Mouse (Mus musculus) lung, postnatal 0 days (tissue): ENCODE results near the gene Npas2.

Experiments used
- CTCF ChIP-seq: IDR thresholded peaks from 2 replicates; pipeline ENCODE4 v1.5.1; 2016; ENCODE audit warnings: antibody characterized with exemption, mild to moderate bottlenecking
- EP300 ChIP-seq: IDR thresholded peaks from 2 replicates; pipeline ENCODE4 v1.6.1; 2016; ENCODE audit warnings: antibody characterized with exemption, mild to moderate bottlenecking, control low read depth

DNA sequence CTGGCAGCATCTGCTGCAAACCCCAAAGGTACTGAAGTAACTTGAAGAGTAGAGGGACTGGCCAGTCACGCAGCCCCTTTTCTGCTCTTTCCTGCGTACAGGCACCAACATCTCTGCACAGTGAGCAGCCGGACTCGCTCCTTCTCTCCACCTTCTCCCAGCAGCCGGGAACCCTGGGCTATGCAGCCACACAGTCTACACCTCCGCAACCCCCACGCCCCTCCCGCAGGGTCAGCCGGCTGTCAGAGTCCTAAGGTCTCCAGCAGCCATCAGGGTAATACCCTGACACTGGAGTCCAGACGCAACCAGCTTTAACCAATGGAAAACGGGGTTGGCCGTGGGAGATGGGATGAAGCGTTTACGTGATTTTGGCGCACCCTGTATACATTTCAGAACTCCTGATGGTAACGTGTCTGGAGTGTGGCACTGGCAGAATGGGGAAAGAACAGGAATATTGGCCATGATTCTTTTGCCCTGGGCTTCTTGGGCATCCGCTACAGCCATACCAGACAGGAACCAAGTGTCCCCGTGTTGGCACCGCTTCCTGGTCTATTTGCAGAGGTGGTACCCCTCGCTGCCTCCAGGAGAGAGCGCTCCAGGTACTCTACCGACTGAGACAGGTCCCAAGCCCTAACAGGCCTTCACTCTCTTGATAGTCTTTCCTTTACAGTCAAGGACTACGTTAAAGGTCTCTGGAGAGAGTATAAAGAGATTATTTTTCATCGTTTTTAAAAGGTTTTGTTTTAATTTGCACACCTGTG is 168.4 kb downstream of the Npas2 start:
- TF ChIP-seq CTCF, result peak; percentile 29
- TF ChIP-seq EP300, result no peak
